Mouse (Mus musculus) ES-Bruce4 (cell line): ENCODE measurements at regions not wholly inside any gene's neighbourhood (a gene's known extent, or its start where the extent isn't known, plus 50 kb on each side); places are given as distances from the start of the nearest gene placed in this dataset.

Experiments
- CTCF ChIP-seq: IDR thresholded peaks from one replicate; pipeline ENCODE4 v1.8.1; 2011; ENCODE audit warnings: low read depth, low read length
- POLR2A ChIP-seq: IDR thresholded peaks from one replicate; pipeline ENCODE4 v1.8.1; 2011; ENCODE audit warnings: low read length; ENCODE audit not compliant: insufficient read depth

GRCm38 (mm10) chr10:117917870-117918269 lies 72.0 kb upstream of the Rap1b start:
- TF ChIP-seq CTCF (no peak), POLR2A (no peak)
